Mouse (Mus musculus) left cerebral cortex, postnatal 4 days (tissue): Measurements from ENCODE around the gene Snrpf. TPM values are rescaled to one million over a fixed set of nuclear protein-coding genes. Genes with fewer than 3 reads are reported as not detected.
A peak's percentile ranks its signal among the peaks of the same experiment; 100 is the strongest.
"Not testable (repeated sequence)": the region's sequence is repeated elsewhere in the genome, so short reads cannot be mapped to it uniquely, and the experiment has no call there.

Source experiments
- DNase-seq: peaks from one replicate; pipeline ENCODE4 v3.0.0-alpha.2; 2022
- intact Hi-C: fragments of 180-260 bp; cut with DNase I; formaldehyde crosslinking; loops from one replicate; pipeline ENCODE4 v1.15.1; 2025
- total RNA-seq, 2 experiments: library from RNA; stranded (reverse); gene quantifications; 2 replicates each; pipeline ENCODE4 v1.2.3; 2021

Gene Snrpf
- total RNA-seq, 2 experiments from 2014 or later, result 16.5 to 17.1 TPM

- DNase-seq, result peak; percentile 80
- intact Hi-C loops, result no loop called here
These were observed 12.1 kb downstream of the Snrpf start for GRCm38 (mm10) chr10:93577271-93577886.

DNA sequence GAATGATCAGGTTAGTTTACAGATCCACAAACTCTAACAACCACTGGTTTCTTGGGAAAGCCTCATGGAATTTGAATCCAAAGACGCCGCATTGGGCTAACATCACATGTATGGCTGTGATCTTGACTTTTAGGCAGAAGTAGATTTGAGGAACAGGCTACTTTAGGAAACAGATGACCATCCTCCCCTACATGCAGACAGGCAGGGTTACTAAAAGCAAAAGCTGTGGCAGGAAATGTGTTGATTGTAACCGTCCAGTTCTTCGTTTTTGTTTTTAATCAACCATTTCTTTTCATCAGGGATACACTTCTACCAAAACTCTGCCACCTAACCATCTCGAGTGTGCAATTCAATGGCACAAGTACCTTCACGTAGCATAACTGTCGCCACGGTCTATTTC, 13.5 kb downstream of the Snrpf start:
- no peak for DNase-seq
- intact Hi-C loops, result no loop called here

DNA sequence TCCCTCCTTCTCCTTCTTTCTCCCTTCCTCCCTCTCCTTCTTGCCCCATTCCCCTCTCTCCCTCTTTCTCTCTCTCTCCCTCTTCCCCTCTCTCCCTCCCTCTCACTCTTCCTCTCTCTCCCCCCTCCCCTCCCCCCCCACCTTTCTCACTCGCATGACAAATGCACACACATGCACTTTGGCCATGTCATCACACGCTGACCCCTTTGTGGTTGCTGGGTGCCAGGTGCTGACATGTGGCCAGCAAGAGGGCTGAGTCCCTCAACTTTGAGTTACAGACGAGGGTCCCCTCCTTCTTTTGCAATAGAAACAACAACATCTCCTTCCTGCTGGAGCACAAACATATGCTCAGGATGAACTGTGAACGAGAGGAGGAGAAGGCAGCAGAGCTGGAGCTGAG, 14.5 kb downstream of the Snrpf start:
- intact Hi-C loops, result no loop called here
- DNase-seq, result no peak

- DNase-seq, result no peak
- intact Hi-C loops, result no loop called here
These were observed 17.3 kb downstream of the Snrpf start for GRCm38 (mm10) chr10:93572209-93572608.

DNA sequence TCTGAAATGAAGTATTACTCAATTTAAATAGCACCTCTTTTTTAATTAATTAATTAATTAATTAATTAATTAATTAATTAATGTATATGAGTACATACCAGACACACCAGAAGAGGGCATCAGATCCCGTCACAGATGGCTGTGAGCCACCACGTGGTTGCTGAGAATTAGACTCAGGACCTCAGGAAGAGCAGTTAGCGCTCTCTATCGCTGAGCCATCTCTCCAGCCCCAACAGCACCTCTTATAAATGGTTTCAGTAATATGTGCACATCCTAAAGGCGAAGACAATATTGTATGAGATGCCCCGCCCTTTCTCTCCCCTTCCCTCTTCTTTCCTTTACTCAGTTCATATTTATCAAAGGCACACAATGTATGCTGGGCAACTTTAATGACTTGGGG, 20.8 kb downstream of the Snrpf start:
- DNase-seq, result no peak
- intact Hi-C loops, result no loop called here

DNA sequence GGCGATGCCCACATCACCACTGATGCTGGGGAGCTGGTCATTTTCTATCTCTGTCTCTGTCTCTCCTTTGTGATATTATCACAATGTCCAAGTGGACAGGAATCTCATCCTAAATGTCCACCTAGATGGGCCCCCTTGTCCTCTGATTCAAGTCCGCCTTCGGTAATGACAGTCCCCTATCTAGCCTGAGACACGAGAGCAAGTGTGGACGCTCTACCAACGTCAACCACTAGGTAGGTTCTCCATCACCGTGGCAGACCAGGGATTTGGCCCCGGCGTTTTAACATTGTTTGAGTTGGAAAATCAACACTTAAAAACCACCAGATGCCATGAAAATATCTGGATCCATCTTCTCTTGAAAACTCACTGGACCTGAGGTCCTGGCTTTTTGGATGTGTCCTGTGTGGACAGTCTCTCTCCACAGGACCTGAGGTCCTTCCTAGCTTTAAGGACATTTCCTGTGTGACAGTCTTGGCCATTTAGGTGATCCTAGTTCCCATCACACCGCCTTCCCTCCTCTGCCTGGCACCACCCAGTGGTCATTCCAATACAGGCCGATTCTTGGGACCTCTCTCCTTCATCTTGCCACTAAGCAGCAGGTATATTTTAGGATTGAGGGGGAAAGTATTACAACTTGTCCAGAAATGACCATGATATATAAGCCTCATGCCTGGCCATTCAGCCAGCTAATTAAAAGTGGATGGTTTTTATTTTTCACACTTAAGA, 21.5 kb downstream of the Snrpf start:
- intact Hi-C loops, result no loop called here
- DNase-seq, result no peak

DNA sequence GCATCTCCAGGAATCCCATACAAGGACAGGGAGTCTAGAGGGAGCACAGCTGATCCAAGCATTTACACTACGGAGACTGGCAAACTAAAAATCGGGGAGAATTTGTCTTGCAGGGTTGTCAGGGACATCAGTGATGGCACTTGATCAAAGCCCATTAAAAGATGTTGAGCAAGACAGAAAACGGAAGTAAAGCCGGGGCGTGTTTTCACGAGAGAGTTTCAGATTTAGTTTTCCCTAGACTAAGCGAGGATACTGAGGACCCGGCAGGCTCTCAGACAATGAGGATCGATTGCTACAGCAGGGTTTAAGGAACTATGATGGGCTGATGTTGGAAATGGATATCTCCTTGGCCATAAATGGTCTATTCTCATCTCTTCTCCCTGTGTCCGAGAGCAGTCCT, 22.4 kb downstream of the Snrpf start:
- DNase-seq, result no peak
- intact Hi-C loops, result no loop called here

DNA sequence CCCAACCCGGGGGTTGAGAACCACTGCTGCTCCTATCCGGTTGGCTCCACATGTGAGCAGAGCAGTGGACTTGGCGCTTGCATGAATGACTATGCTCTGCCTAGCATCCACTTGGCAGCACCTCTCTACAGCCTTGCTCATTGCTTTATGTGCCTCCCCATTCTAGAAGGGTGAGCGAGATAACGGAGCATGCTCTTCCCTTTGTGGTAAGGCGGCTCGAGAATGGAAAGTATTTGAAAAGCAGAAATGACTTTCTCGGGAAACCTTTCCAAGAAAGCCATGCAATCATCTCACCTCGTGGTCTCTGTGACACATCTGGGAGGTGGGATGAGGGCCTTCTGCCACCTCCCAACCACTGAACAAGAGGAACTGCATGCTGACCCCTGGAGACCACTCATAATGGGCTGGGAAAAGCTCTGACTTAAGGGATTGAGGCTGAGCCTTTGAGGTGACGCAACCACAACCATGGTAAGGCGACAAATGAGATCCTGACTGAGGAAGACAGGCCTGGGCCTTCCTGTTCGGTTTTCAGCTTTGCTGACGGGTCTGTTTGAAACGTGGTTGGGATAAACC, 24.9 kb downstream of the Snrpf start:
- no peak for DNase-seq
- intact Hi-C loops, result no loop called here

GRCm38 (mm10) chr10:93559786-93560185, 29.7 kb downstream of the Snrpf start:
- DNase-seq, result no peak
- intact Hi-C loops, result no loop called here

DNA sequence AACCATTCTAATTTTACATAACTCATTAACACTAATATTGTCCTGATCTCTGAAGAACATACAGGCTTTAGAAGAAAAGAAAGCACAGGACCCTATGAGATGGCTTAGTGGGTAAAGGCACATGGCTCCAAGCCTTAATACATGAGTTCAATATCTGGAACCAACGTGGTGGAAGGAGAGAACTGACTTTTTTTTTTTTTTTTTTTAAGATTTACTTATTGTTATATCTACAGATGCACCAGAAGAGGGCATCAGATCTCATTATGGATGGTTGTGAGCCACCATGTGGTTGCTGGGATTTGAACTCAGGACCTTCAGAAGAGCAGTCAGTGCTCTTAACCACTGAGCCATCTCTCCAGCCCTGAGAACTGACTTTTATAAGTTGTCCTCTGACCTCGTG, 31.5 kb downstream of the Snrpf start:
- intact Hi-C loops, DNase-seq: not testable (repeated sequence)

GRCm38 (mm10) chr10:93552596-93552995, 36.9 kb downstream of the Snrpf start:
- no peak for DNase-seq
- intact Hi-C loops, result no loop called here

GRCm38 (mm10) chr10:93549821-93550220, 39.7 kb downstream of the Snrpf start:
- intact Hi-C loops, result no loop called here
- no peak for DNase-seq

GRCm38 (mm10) chr10:93548991-93549390, 40.5 kb downstream of the Snrpf start:
- intact Hi-C loops, result no loop called here
- peak; percentile 82 for DNase-seq

- no peak for DNase-seq
- intact Hi-C loops, result no loop called here
These were observed 41.7 kb downstream of the Snrpf start for GRCm38 (mm10) chr10:93547741-93548270.

- no peak for DNase-seq
- intact Hi-C loops, result no loop called here
These were observed 45.3 kb downstream of the Snrpf start for GRCm38 (mm10) chr10:93544172-93544571.

GRCm38 (mm10) chr10:93543176-93543575, 46.3 kb downstream of the Snrpf start:
- intact Hi-C loops, result no loop called here
- no peak for DNase-seq

GRCm38 (mm10) chr10:93542356-93542755, 47.1 kb downstream of the Snrpf start:
- no peak for DNase-seq
- intact Hi-C loops, result no loop called here

DNA sequence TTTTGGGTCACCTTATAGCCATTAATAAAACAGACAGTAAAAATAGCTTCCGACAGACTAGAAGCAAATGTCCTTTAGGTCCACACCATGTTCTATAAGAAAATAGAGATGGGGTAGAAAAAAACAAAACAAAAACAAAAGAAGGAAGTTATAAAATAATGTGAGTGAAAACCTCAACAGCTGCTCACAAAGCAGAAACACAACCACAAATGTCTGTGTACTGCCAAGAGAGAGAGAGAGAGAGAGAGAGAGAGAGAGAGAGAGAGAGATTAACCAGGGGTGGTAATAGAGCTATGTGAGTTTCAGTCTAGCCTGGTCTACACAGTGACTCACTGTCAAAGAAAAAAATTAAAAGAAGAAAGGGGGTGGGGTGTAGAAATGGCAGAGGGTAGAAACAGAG, 47.9 kb downstream of the Snrpf start:
- DNase-seq, result no peak
- intact Hi-C loops, result no loop called here

- intact Hi-C loops, result no loop called here
- no peak for DNase-seq
These were observed 48.9 kb downstream of the Snrpf start, which contains the start of gene Ccdc38 for GRCm38 (mm10) chr10:93540431-93541210. Ccdc38 (plus strand) TSS chr10:93540632.

GRCm38 (mm10) chr10:93539775-93540430, 49.6 kb downstream of the Snrpf start, which contains the start of gene Amdhd1:
Amdhd1 (minus strand) TSS chr10:93540033.
- peak; percentile 83 for DNase-seq
- intact Hi-C loops, result no loop called here

- no peak for DNase-seq
- intact Hi-C loops, result no loop called here
These were observed 50.7 kb downstream of the Snrpf start for GRCm38 (mm10) chr10:93538818-93539217.
